Mouse (Mus musculus) megakaryocyte, embryonic 14.5 days (primary cell): ENCODE measurements at regions not wholly inside any gene's neighbourhood (a gene's known extent, or its start where the extent isn't known, plus 50 kb on each side); places are given as distances from the start of the nearest gene placed in this dataset.

Experiments used
- FLI1 ChIP-seq: IDR thresholded peaks from 2 replicates; pipeline ENCODE4 v1.6.1; 2012; ENCODE audit warnings: low read length, inconsistent platforms, mixed read lengths
- GATA1 ChIP-seq: IDR thresholded peaks from 3 replicates; pipeline ENCODE4 v1.6.1; 2012; ENCODE audit warnings: mixed read lengths, low read length, inconsistent platforms, borderline replicate concordance

DNA sequence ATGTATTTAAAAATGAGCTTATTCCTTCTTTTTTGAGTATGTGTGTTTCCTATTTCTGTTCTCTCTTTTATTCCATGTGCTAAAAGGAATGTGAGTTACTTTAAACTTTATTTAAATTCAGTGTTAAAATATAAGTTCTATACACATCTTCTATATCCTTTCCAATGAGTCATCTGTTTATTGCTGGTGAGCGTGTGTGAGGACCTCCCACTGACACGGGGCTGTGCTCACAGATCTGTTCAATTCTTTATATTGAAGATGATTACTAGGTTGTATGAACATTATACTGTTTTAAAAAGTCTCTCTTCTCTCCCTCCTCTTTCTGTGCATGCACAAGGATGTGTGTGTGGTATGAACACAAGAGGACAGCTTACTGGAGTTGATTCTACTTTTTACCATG, 55.3 kb upstream of the Dnajc19 start:
- TF ChIP-seq FLI1: no peak
- TF ChIP-seq GATA1: no peak
